Mouse (Mus musculus): Measurements from ENCODE around the gene Fam57a.

GRCm38 (mm10) chr11:76216681-76217389, 37.4 kb downstream of the Fam57a start:
- TF ChIP-seq CTCF (conservative IDR thresholded peaks at IDR 0.05; ENCODE audit: low read length) (no peak), NANOG (IDR thresholded peaks at IDR 0.05; ENCODE audit: borderline replicate concordance, low read length) (no peak), POU5F1 (IDR thresholded peaks at IDR 0.05; ENCODE audit: borderline replicate concordance, low read length) (no peak)
